Mouse (Mus musculus) liver, embryonic 12.5 days (tissue): ENCODE data around the gene Cd163. TPM values are rescaled to one million over a fixed set of nuclear protein-coding genes. Genes with fewer than 3 reads are reported as not detected.

Experiments
- ATAC-seq: fragments of 200-750 bp; cut with Nextera tagmentation; 2 replicates; pipeline ENCODE4 v1.8.0; 2017; ENCODE audit warnings: moderate number of reproducible peaks, mild to moderate bottlenecking, moderate library complexity
- H3K27ac ChIP-seq: fragments of 300-500 bp; sonication (generic); 2 replicates; pipeline ENCODE4 v1.5.1; 2016; ENCODE audit warnings: mild to moderate bottlenecking
- H3K27me3 ChIP-seq: fragments of 300-500 bp; sonication (generic); replicated peaks from 2 replicates; pipeline ENCODE4 v1.6.1; 2016; ENCODE audit warnings: mild to moderate bottlenecking, moderate library complexity
- H3K36me3 ChIP-seq: fragments of 300-500 bp; sonication (generic); 2 replicates; pipeline ENCODE4 v1.6.1; 2016; ENCODE audit warnings: mild to moderate bottlenecking, moderate library complexity
- H3K4me1 ChIP-seq: fragments of 300-500 bp; sonication (generic); 2 replicates; pipeline ENCODE4 v1.6.1; 2016
- H3K4me2 ChIP-seq: fragments of 300-500 bp; sonication (generic); 2 replicates; pipeline ENCODE4 v1.6.1; 2016; ENCODE audit warnings: mild to moderate bottlenecking, moderate library complexity
- H3K4me3 ChIP-seq: fragments of 300-500 bp; sonication (generic); 2 replicates; pipeline ENCODE4 v1.5.1; 2016; ENCODE audit warnings: mild to moderate bottlenecking, moderate library complexity
- H3K9ac ChIP-seq: fragments of 300-500 bp; sonication (generic); 2 replicates; pipeline ENCODE4 v1.6.1; 2016; ENCODE audit warnings: mild to moderate bottlenecking, moderate library complexity
- H3K9me3 ChIP-seq: fragments of 300-500 bp; sonication (generic); replicated peaks from 2 replicates; pipeline ENCODE4 v1.6.1; 2016; ENCODE audit warnings: mild to moderate bottlenecking, moderate library complexity
- WGBS: fragments of 180-500 bp; shearing (Covaris S2); methylation state at CpG from one replicate; pipeline ENCODE4 v1.1.7; 2016; ENCODE audit not compliant: insufficient replicate concordance; 5-methylcytosine and 5-hydroxymethylcytosine counted together
- polyA plus RNA-seq: library from polyadenylated mRNA; unstranded; fragments of >200 nt; fragmentation: Nextera tagmentation; extraction: Ambion mirVana; gene quantifications from 2 replicates; pipeline ENCODE4 v1.2.1, GENCODE M21; 2016

Cd163 gene
- polyA plus RNA-seq, 1 experiment from 2014 or later: 0.05 TPM

DNA sequence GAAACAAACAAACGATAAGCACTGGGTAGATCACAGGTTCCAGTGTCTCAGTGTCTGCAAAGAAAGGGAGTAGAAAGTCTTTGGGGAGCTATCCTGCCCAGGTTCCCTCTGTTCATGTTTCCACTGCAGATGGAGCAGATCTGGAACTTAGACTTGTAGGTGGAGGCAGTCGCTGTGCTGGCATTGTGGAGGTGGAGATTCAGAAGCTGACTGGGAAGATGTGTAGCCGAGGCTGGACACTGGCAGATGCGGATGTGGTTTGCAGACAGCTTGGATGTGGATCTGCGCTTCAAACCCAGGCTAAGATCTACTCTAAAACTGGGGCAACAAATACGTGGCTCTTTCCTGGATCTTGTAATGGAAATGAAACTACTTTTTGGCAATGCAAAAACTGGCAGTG, 7.8 kb downstream of the Cd163 start:
- Histone ChIP-seq H3K4me3 (no peak overlapping the region), H3K9ac (no peak overlapping the region), H3K27ac (no peak overlapping the region), H3K4me2 (no peak overlapping the region), H3K4me1 (no peaks in the 10 kb centered on the region), H3K36me3 (no peaks in the 10 kb centered on the region), H3K9me3 (no peaks in the 10 kb centered on the region), H3K27me3 (no peaks in the 10 kb centered on the region)
- WGBS: 69% methylated on average over 6 of the region's 6 CpGs
- no peak for ATAC-seq

DNA sequence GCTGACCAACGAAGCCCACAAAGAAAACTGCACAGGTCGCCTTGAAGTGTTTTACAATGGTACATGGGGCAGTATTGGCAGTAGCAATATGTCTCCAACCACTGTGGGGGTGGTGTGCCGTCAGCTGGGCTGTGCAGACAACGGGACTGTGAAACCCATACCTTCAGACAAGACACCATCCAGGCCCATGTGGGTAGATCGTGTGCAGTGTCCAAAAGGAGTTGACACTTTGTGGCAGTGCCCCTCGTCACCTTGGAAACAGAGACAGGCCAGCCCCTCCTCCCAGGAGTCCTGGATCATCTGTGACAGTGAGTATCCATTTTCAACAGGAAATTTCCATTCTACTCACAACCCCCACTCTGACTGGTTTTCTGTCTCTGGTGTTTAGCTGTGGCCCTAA, 15.9 kb downstream of the Cd163 start:
- no peak overlapping the region for H3K9ac ChIP-seq
- no peaks in the 10 kb centered on the region for H3K36me3 ChIP-seq
- H3K4me3 ChIP-seq: no peak overlapping the region
- no peak overlapping the region for H3K27ac ChIP-seq
- no peak overlapping the region for H3K4me2 ChIP-seq
- WGBS: 51% methylated on average over 6 of the region's 6 CpGs
- H3K4me1 ChIP-seq: no peaks in the 10 kb centered on the region
- H3K27me3 ChIP-seq: no peaks in the 10 kb centered on the region
- ATAC-seq: no peak
- H3K9me3 ChIP-seq: no peaks in the 10 kb centered on the region

DNA sequence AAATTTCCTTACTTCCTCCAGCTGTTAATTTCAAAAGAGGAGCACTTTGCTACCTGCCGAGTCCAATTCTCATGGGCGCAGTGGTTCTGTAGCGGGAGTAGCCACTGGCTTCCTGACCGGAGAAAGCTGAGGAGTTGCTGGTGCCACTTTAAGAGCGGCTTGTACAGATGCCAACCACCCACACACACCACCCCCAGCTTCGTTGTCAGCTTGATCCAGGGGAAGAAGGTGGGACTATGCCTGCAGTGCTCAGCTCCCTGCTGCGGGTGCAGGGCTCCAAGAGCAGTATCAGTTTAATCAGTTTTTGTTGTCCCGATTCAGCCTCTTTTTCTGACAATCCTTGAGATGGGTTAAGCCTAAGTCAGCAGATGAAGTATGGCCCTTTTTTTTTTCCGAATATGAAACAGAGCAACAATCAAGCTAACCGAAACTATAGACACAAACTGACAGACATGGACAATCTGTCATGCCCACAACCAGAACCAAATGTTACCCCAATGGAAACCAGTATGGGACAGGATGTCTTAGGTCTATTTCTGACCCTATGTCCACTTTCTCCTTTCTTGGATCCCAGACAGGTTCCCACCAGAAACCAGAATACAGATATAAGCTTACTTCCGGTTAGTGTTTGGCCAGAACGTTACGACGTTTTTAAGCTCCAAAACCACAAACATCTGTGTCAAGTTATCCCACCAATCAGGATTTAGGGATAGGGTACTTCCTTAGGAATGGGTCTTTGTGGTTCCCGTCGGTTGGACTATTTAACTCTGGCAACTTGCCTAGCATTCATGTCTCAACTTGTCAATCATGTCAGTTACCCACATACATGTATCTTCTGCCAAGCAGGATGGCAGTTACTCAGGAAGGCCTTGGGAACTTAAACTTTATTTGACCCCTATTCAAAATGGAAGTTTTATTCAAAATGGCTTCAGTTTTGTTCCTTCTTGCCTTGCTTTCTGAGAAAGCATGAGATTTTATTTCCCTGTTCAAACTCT, 17.3 kb downstream of the Cd163 start:
- Histone ChIP-seq H3K9me3 (no peaks in the 10 kb centered on the region), H3K4me3 (no peak overlapping the region), H3K36me3 (no peaks in the 10 kb centered on the region), H3K27ac (no peak overlapping the region), H3K4me2 (no peak overlapping the region), H3K27me3 (no peaks in the 10 kb centered on the region), H3K4me1 (no peaks in the 10 kb centered on the region), H3K9ac (no peak overlapping the region)
- no peak for ATAC-seq
- 63% methylated on average over 16 of the region's 16 CpGs for WGBS

GRCm38 (mm10) chr6:124328394-124328991, 24.0 kb downstream of the Cd163 start:
- H3K4me1 ChIP-seq: no peaks in the 10 kb centered on the region
- ATAC-seq: no peak

DNA sequence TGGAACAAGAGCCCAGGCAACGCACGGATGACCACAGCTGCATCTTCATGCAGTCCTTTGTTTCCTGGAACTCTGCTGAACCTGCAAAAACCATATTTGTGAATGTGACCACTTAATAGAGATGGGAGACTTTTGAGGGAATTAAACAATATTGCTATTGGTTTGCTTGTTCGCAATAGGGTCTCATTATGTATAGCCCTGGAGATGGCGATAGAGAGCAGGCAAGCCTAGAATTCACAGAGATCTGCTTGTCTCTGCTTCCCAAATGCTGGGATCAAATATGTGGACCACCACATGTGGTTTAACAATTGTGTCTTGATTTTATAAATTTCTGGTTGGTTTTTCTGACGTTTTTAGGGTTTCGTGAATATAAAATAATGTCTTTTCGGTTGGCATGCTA, 25.2 kb downstream of the Cd163 start:
- 70% methylated on average over 7 of the region's 7 CpGs for WGBS
- H3K27me3 ChIP-seq: no peaks in the 10 kb centered on the region
- no peak overlapping the region for H3K27ac ChIP-seq
- H3K4me2 ChIP-seq: no peak overlapping the region
- ATAC-seq: no peak
- no peak overlapping the region for H3K4me3 ChIP-seq
- no peaks in the 10 kb centered on the region for H3K36me3 ChIP-seq
- H3K9ac ChIP-seq: no peak overlapping the region
- H3K9me3 ChIP-seq: no peaks in the 10 kb centered on the region
- no peaks in the 10 kb centered on the region for H3K4me1 ChIP-seq

More at GRCm38 (mm10) chr6:124328394-124328991, 24.0 kb downstream of the Cd163 start:
- no peaks in the 10 kb centered on the region for H3K9me3 ChIP-seq
- no peaks in the 10 kb centered on the region for H3K36me3 ChIP-seq
- no peak overlapping the region for H3K4me2 ChIP-seq
- H3K9ac ChIP-seq: no peak overlapping the region
- H3K4me3 ChIP-seq: no peak overlapping the region
- 77% methylated on average over 3 of the region's 3 CpGs for WGBS
- H3K27me3 ChIP-seq: no peaks in the 10 kb centered on the region
- no peak overlapping the region for H3K27ac ChIP-seq

GRCm38 (mm10) chr6:124345096-124345495, 40.6 kb downstream of the Cd163 start:
- H3K27ac ChIP-seq: no peak overlapping the region
- ATAC-seq: no peak
- no peaks in the 10 kb centered on the region for H3K36me3 ChIP-seq
- no peak overlapping the region for H3K4me2 ChIP-seq
- no peak overlapping the region for H3K9ac ChIP-seq
- no peaks in the 10 kb centered on the region for H3K9me3 ChIP-seq
- no peaks in the 10 kb centered on the region for H3K4me1 ChIP-seq
- H3K4me3 ChIP-seq: no peak overlapping the region
- no peaks in the 10 kb centered on the region for H3K27me3 ChIP-seq
- 72% methylated on average over 4 of the region's 4 CpGs for WGBS

DNA sequence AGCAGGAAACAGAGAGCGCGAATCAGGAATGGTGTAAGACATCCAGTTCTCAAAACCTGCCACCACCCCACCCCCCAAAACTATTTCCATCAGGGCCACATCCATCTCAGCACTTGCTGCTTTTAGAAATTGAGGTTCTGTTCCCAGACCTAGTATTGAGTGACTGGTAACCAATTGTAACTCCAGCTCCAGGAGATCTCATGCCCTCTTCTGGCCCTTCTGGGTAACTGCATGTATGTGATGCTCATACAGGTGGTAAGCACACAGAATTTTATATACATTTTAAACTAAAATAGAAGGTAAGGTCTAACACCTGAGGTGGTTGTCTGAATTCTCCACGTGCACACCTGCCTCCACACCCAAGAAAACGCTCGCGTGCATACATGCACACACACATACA, 42.2 kb downstream of the Cd163 start:
- Histone ChIP-seq H3K27ac (no peak overlapping the region), H3K36me3 (no peaks in the 10 kb centered on the region), H3K9me3 (no peaks in the 10 kb centered on the region), H3K4me2 (no peak overlapping the region), H3K4me1 (no peaks in the 10 kb centered on the region), H3K4me3 (no peak overlapping the region), H3K27me3 (no peaks in the 10 kb centered on the region), H3K9ac (no peak overlapping the region)
- no peak for ATAC-seq
- WGBS: 70% methylated on average over 6 of the region's 6 CpGs

DNA sequence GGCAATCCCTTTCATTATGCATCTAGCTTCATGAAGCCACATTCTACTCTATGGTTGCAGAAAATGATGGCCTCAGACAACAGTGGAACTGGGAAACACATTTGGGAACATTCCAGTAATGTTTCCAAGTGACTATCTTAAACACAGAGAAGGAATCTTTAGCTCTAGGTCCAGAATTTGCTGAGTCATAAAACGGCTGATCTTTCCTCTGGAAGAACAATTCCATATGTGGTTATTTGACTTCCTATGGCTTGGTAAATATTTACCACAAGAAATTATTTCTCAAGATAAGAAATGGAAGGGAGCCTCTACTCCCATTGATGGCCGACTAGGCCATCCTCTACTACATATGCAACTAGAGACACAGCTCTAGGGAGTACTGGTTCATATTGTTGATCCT, 48.8 kb downstream of the Cd163 start:
- Histone ChIP-seq H3K9me3 (no peaks in the 10 kb centered on the region), H3K4me3 (no peak overlapping the region), H3K27me3 (no peaks in the 10 kb centered on the region), H3K27ac (no peak overlapping the region), H3K36me3 (no peaks in the 10 kb centered on the region), H3K4me2 (no peak overlapping the region), H3K9ac (no peak overlapping the region), H3K4me1 (no peaks in the 10 kb centered on the region)
- WGBS: 51% methylated on average over 2 of the region's 2 CpGs
- no peak for ATAC-seq

DNA sequence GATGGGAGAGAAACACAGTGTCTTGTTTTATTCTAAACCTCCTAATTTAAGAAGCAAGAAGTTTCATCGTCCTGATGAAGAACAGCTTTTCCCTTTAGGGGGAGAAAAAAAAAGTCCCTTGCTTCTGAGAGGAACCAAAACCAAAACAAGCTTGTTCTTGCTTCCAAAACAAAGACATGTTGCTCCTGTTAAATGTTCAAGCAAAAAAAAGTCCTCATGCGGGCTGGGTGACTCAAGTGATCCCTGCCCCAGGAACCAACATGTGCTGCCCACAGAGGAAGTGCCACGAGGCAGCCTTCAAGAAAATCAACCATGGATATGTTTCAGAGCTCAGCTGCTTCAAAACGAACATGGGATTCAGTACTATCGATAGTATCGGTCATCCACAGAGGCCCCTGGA, 54.5 kb downstream of the Cd163 start:
- no peaks in the 10 kb centered on the region for H3K9me3 ChIP-seq

GRCm38 (mm10) chr6:124360549-124360948, 56.1 kb downstream of the Cd163 start:
- WGBS: 59% methylated on average over 6 of the region's 6 CpGs
- H3K4me3 ChIP-seq: no peak overlapping the region
- no peaks in the 10 kb centered on the region for H3K36me3 ChIP-seq
- no peaks in the 10 kb centered on the region for H3K9me3 ChIP-seq
- no peaks in the 10 kb centered on the region for H3K27me3 ChIP-seq
- H3K4me2 ChIP-seq: no peak overlapping the region
- ATAC-seq: no peak
- H3K9ac ChIP-seq: no peak overlapping the region
- H3K4me1 ChIP-seq: no peaks in the 10 kb centered on the region
- H3K27ac ChIP-seq: no peak overlapping the region

More for the DNA sequence above, 54.5 kb downstream of the Cd163 start:
- Histone ChIP-seq H3K4me2 (no peak overlapping the region), H3K4me1 (no peaks in the 10 kb centered on the region), H3K4me3 (no peak overlapping the region), H3K27me3 (no peaks in the 10 kb centered on the region), H3K27ac (no peak overlapping the region), H3K9ac (no peak overlapping the region), H3K36me3 (no peaks in the 10 kb centered on the region)
- 64% methylated on average over 6 of the region's 6 CpGs for WGBS
- no peak for ATAC-seq

- ATAC-seq: no peak
- Histone ChIP-seq H3K27ac (no peak overlapping the region), H3K36me3 (no peaks in the 10 kb centered on the region), H3K9me3 (no peaks in the 10 kb centered on the region), H3K4me3 (no peak overlapping the region), H3K4me1 (no peaks in the 10 kb centered on the region), H3K9ac (no peak overlapping the region), H3K4me2 (no peak overlapping the region), H3K27me3 (no peaks in the 10 kb centered on the region)
- WGBS: 50% methylated on average over 5 of the region's 5 CpGs
These were observed 59.9 kb downstream of the Cd163 start for GRCm38 (mm10) chr6:124364328-124364727.

GRCm38 (mm10) chr6:124373584-124374206, 69.2 kb downstream of the Cd163 start:
- Histone ChIP-seq H3K27ac (no peak overlapping the region), H3K4me2 (no peak overlapping the region), H3K27me3 (no peaks in the 10 kb centered on the region), H3K9ac (no peak overlapping the region), H3K9me3 (no peaks in the 10 kb centered on the region), H3K36me3 (no peaks in the 10 kb centered on the region), H3K4me1 (peaks cover 43% of the 10 kb centered on the region), H3K4me3 (no peak overlapping the region)
- ATAC-seq: no peak
- 61% methylated on average over 6 of the region's 6 CpGs for WGBS
